Mouse (Mus musculus): ENCODE measurements around the gene Sema5a. TPM values are rescaled to one million over a fixed set of nuclear protein-coding genes. Genes with fewer than 3 reads are reported as not detected.

The Sema5a gene
- polyA plus RNA-seq, 1 experiment from 2014 or later, result 6.4 TPM

DNA sequence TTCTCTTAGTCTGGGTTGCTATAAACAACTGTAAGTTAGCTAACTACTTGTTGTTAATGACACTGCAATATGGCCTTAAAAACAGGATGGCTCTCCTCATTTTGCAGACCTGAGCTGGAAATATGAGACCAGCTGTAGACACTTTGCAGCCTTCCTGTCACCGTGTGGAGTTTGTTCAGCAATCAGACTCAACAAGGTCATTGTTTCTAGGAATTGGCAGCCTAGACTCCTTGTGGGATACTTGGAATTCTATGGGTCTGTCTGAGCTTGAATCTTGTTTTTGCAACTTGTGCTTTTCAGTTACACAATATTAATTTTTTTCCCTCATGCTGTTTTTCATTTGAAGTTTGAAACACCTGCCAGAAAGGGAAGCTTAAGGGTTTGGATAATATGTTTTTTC, 250.3 kb downstream of the Sema5a start:
- Histone ChIP-seq H3K27me3 (no peaks in the 10 kb centered on the region), H3K4me3 (no peak overlapping the region), H3K9ac (no peak overlapping the region), H3K4me2 (no peak overlapping the region), H3K27ac (no peak overlapping the region), H3K36me3 (no peaks in the 10 kb centered on the region), H3K9me3 (no peaks in the 10 kb centered on the region), H3K4me1 (replicated peaks) (no peaks in the 10 kb centered on the region)
- ATAC-seq (ENCODE audit: low FRiP score), result no peak
- 79% methylated on average over 1 of the region's 1 CpGs for WGBS

- Histone ChIP-seq H3K4me1 (replicated peaks) (no peaks in the 10 kb centered on the region), H3K27ac (no peak overlapping the region), H3K27me3 (no peaks in the 10 kb centered on the region), H3K9me3 (no peaks in the 10 kb centered on the region), H3K4me3 (no peak overlapping the region), H3K4me2 (no peak overlapping the region), H3K36me3 (no peaks in the 10 kb centered on the region), H3K9ac (no peak overlapping the region)
- 87% methylated on average over 4 of the region's 4 CpGs for WGBS
- no peak for ATAC-seq (ENCODE audit: low FRiP score)
Measured at GRCm38 (mm10) chr15:32496880-32497279, 252.3 kb downstream of the Sema5a start.

DNA sequence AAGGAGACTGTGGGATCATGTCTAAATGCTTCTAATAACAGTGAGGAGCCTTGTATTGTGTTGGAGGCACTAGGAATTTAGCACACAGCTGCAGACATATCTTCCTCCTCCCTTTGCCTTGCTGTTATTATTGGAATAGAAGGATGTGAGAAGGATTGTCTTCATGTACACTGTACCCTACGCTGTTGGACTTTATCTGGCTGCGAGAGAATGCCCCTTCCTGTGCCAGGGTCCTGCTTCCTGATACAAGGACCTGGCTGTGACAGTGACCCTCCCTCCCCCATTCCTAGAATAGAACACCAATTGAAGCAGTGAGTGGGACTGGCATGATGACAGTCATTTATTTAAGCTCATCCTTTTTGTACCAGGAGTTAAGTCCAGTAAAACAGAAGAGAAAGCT, 261.3 kb downstream of the Sema5a start:
- 87% methylated on average over 2 of the region's 2 CpGs for WGBS
- no peaks in the 10 kb centered on the region for H3K9me3 ChIP-seq

GRCm38 (mm10) chr15:32508282-32508681, 263.7 kb downstream of the Sema5a start:
- no peaks in the 10 kb centered on the region for H3K4me1 ChIP-seq (replicated peaks)
- no peaks in the 10 kb centered on the region for H3K27me3 ChIP-seq
- H3K36me3 ChIP-seq, result no peaks in the 10 kb centered on the region
- no peak overlapping the region for H3K27ac ChIP-seq
- no peaks in the 10 kb centered on the region for H3K9me3 ChIP-seq
- ATAC-seq (ENCODE audit: low FRiP score), result no peak
- H3K9ac ChIP-seq, result no peak overlapping the region
- no peak overlapping the region for H3K4me2 ChIP-seq
- H3K4me3 ChIP-seq, result no peak overlapping the region

More for the DNA sequence above, 261.3 kb downstream of the Sema5a start:
- Histone ChIP-seq H3K4me2 (no peak overlapping the region), H3K27ac (no peak overlapping the region), H3K4me3 (no peak overlapping the region), H3K9ac (no peak overlapping the region), H3K4me1 (replicated peaks) (no peaks in the 10 kb centered on the region), H3K27me3 (no peaks in the 10 kb centered on the region), H3K36me3 (no peaks in the 10 kb centered on the region)
- ATAC-seq (ENCODE audit: low FRiP score), result no peak

GRCm38 (mm10) chr15:32514877-32515276, 270.3 kb downstream of the Sema5a start:
- H3K4me3 ChIP-seq, result no peak overlapping the region
- no peaks in the 10 kb centered on the region for H3K9me3 ChIP-seq
- ATAC-seq (ENCODE audit: low FRiP score), result no peak
- H3K27me3 ChIP-seq, result no peaks in the 10 kb centered on the region
- H3K4me1 ChIP-seq (replicated peaks), result no peaks in the 10 kb centered on the region
- no peak overlapping the region for H3K9ac ChIP-seq
- H3K4me2 ChIP-seq, result no peak overlapping the region
- H3K36me3 ChIP-seq, result no peaks in the 10 kb centered on the region
- WGBS, result 73% methylated on average over 1 of the region's 1 CpGs
- no peak overlapping the region for H3K27ac ChIP-seq

DNA sequence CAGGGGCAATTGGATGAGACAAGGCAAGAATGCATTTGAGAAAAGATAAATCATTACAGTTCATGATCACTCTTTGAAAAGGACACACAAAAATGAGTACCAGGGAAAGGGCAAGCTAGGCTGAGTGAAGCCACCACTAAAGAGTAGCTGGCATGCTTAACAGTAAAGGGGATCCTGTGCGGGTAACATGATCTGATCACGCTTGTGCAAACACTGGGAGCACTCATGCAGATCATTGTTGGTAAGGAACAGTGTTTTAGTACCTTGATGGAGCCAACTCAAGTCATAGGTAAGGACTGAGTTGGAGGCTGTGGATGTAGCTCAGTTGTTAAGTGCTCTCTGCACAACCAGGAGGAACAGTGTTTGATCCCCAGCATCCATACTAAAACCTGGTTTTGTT, 273.3 kb downstream of the Sema5a start:
- Histone ChIP-seq H3K4me1 (replicated peaks) (no peaks in the 10 kb centered on the region), H3K9ac (no peak overlapping the region), H3K4me3 (no peak overlapping the region), H3K36me3 (no peaks in the 10 kb centered on the region), H3K4me2 (no peak overlapping the region), H3K27me3 (no peaks in the 10 kb centered on the region), H3K9me3 (no peaks in the 10 kb centered on the region), H3K27ac (no peak overlapping the region)
- 96% methylated on average over 2 of the region's 2 CpGs for WGBS
- ATAC-seq (ENCODE audit: low FRiP score), result no peak

- H3K27me3 ChIP-seq, result no peaks in the 10 kb centered on the region
- ATAC-seq (ENCODE audit: low FRiP score), result no peak
- no peaks in the 10 kb centered on the region for H3K4me1 ChIP-seq (replicated peaks)
- no peaks in the 10 kb centered on the region for H3K36me3 ChIP-seq
- no peak overlapping the region for H3K27ac ChIP-seq
- no peak overlapping the region for H3K9ac ChIP-seq
- no peaks in the 10 kb centered on the region for H3K9me3 ChIP-seq
- no peak overlapping the region for H3K4me3 ChIP-seq
- WGBS, result 80% methylated on average over 3 of the region's 3 CpGs
- H3K4me2 ChIP-seq, result no peak overlapping the region
Measured at GRCm38 (mm10) chr15:32532539-32532938, 287.9 kb downstream of the Sema5a start.

DNA sequence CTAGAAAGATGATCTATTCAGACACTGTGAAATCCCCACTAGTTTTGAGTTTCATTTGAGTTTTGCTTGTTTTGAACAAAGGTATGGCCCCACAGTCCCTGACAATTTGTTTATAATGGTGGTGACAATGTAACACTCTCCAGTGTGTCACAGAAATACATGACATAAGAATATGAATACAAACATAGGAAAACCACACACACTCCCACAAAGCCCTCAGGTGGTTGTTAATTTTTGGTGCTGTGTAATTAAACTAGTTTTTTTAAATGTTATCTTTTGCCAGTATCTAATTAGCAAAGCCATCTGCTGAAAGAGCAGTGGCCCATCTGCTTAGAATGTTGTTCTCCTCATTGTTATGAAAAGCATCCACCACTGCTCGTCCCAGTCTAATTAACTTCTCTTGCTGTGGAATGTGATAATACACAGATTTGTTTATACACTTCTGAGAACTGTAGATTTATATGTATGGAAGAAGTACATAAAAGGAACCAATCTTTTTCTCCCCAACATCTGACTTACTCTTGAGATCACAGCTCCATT, 289.0 kb downstream of the Sema5a start:
- no peak overlapping the region for H3K4me3 ChIP-seq
- no peaks in the 10 kb centered on the region for H3K27me3 ChIP-seq
- no peaks in the 10 kb centered on the region for H3K9me3 ChIP-seq
- 28% methylated on average over 1 of the region's 1 CpGs for WGBS
- no peak overlapping the region for H3K9ac ChIP-seq
- H3K27ac ChIP-seq, result no peak overlapping the region
- H3K4me2 ChIP-seq, result no peak overlapping the region
- H3K4me1 ChIP-seq (replicated peaks), result no peaks in the 10 kb centered on the region
- no peaks in the 10 kb centered on the region for H3K36me3 ChIP-seq
- ATAC-seq (ENCODE audit: low FRiP score), result no peak

GRCm38 (mm10) chr15:32536755-32537503, 292.3 kb downstream of the Sema5a start:
- Histone ChIP-seq H3K27ac (no peak overlapping the region), H3K9ac (no peak overlapping the region), H3K36me3 (no peaks in the 10 kb centered on the region), H3K9me3 (no peaks in the 10 kb centered on the region), H3K4me3 (no peak overlapping the region), H3K27me3 (no peaks in the 10 kb centered on the region), H3K4me1 (replicated peaks) (no peaks in the 10 kb centered on the region), H3K4me2 (no peak overlapping the region)
- WGBS, result 86% methylated on average over 6 of the region's 6 CpGs
- ATAC-seq (ENCODE audit: low FRiP score), result no peak

GRCm38 (mm10) chr15:32537504-32537792, 292.8 kb downstream of the Sema5a start:
- Histone ChIP-seq H3K9ac (no peak overlapping the region), H3K27me3 (no peaks in the 10 kb centered on the region), H3K27ac (no peak overlapping the region), H3K4me2 (no peak overlapping the region), H3K4me3 (no peak overlapping the region), H3K9me3 (no peaks in the 10 kb centered on the region), H3K36me3 (no peaks in the 10 kb centered on the region), H3K4me1 (replicated peaks) (no peaks in the 10 kb centered on the region)
- 84% methylated on average over 2 of the region's 2 CpGs for WGBS
- no peak for ATAC-seq (ENCODE audit: low FRiP score)

DNA sequence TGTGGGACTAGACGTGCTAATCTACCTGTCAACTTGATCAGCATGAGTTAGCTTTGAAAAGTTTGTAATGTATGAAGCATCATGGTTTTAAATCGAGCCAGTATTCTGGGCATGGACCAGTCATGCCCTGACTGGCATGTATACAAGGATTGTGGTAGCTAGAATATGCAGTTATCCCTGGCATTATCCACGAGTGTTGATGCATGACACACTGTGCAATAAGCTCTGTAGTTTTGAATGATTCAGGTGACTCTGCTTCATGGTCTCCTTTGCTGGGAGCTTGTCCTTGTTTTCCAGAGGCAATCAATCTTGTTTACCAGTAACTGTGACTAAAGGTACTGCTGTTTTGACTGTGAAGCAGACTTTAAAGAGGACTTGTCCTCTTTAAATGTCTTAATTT, 293.5 kb downstream of the Sema5a start:
- Histone ChIP-seq H3K9me3 (no peaks in the 10 kb centered on the region), H3K4me3 (no peak overlapping the region), H3K27me3 (no peaks in the 10 kb centered on the region), H3K4me2 (no peak overlapping the region), H3K36me3 (no peaks in the 10 kb centered on the region), H3K4me1 (replicated peaks) (no peaks in the 10 kb centered on the region), H3K9ac (no peak overlapping the region), H3K27ac (no peak overlapping the region)
- ATAC-seq (ENCODE audit: low FRiP score), result no peak
- WGBS, result 82% methylated on average over 3 of the region's 3 CpGs

DNA sequence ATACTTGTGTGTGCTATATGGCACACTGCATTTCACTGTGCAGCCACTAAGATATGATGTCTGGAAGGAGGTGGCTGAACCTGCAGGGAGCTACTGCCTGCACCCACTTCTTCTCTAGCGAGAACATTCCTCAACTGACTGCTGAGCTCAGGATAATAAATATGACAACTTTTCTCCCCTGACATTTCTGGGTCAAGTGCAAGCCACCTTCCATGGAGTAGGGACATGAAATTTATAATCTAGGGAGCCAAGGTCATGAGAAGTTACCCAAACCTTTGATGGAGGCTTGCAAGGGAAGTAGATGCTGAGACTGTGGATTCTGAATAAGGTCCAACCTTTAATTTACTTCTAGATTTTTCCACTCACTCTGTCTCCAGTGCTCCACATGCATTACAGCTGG, 298.1 kb downstream of the Sema5a start:
- H3K9me3 ChIP-seq, result no peaks in the 10 kb centered on the region
- H3K4me1 ChIP-seq (replicated peaks), result no peaks in the 10 kb centered on the region
- no peak overlapping the region for H3K27ac ChIP-seq
- ATAC-seq (ENCODE audit: low FRiP score), result no peak
- H3K4me2 ChIP-seq, result no peak overlapping the region
- no peak overlapping the region for H3K9ac ChIP-seq
- no peak overlapping the region for H3K4me3 ChIP-seq
- H3K27me3 ChIP-seq, result no peaks in the 10 kb centered on the region
- WGBS, result 90% methylated on average over 1 of the region's 1 CpGs
- H3K36me3 ChIP-seq, result no peaks in the 10 kb centered on the region

DNA sequence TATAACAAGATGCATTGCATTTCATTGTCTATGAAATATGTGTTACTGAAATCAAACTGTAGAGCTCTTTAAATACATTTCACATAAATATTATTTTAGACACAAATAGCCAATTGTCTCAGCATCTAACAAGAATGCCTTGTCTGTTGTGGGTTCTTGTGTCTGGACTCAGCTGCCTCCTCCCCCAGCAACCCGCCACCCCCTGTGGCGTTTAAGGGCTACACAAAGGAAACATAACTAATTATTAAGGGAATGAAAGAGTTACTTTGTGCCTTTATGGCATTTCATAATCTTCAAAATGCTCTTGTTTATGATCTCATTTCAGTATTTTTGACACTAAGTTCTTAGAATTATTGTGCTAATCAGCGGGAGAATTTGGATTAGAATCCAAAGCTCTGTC, 298.6 kb downstream of the Sema5a start:
- Histone ChIP-seq H3K4me2 (no peak overlapping the region), H3K36me3 (no peaks in the 10 kb centered on the region), H3K9me3 (no peaks in the 10 kb centered on the region), H3K27ac (no peak overlapping the region), H3K4me3 (no peak overlapping the region), H3K4me1 (replicated peaks) (no peaks in the 10 kb centered on the region), H3K27me3 (no peaks in the 10 kb centered on the region), H3K9ac (no peak overlapping the region)
- WGBS, result 87% methylated on average over 3 of the region's 3 CpGs
- ATAC-seq (ENCODE audit: low FRiP score), result no peak
